Mouse (Mus musculus): ENCODE data around the gene Nkx2-3. TPM values are rescaled to one million over a fixed set of nuclear protein-coding genes. Genes with fewer than 3 reads are reported as not detected.

Nkx2-3 gene
- total RNA-seq, 2 experiments from 2014 or later = not detected

GRCm38 (mm10) chr19:43604492-43605120, 7.5 kb upstream of the Nkx2-3 start:
- DNase-seq (ENCODE audit: extremely low spot score in 1 of 2, low spot score in 1 of 2) = no peak

GRCm38 (mm10) chr19:43605666-43606551, 6.2 kb upstream of the Nkx2-3 start:
- DNase-seq (ENCODE audit: extremely low spot score in 1 of 2, low spot score in 1 of 2) = no peak

- no peak for DNase-seq (ENCODE audit: extremely low spot score in 1 of 2, low spot score in 1 of 2)
Observed at GRCm38 (mm10) chr19:43606552-43607530, 5.3 kb upstream of the Nkx2-3 start.

- no peak for DNase-seq (ENCODE audit: extremely low spot score in 1 of 2, low spot score in 1 of 2)
Observed at GRCm38 (mm10) chr19:43607842-43608680, 4.1 kb upstream of the Nkx2-3 start.

GRCm38 (mm10) chr19:43608711-43609457, 3.2 kb upstream of the Nkx2-3 start:
- DNase-seq (ENCODE audit: extremely low spot score in 1 of 2, low spot score in 1 of 2) = no peak

GRCm38 (mm10) chr19:43609458-43610330, 2.4 kb upstream of the Nkx2-3 start:
- DNase-seq (ENCODE audit: extremely low spot score in 1 of 2, low spot score in 1 of 2) = no peak

- no peak for DNase-seq (ENCODE audit: extremely low spot score in 1 of 2, low spot score in 1 of 2)
Observed at GRCm38 (mm10) chr19:43610341-43610848, 1.7 kb upstream of the Nkx2-3 start.

GRCm38 (mm10) chr19:43611110-43611509, 1.0 kb upstream of the Nkx2-3 start:
- DNase-seq (ENCODE audit: extremely low spot score in 1 of 2, low spot score in 1 of 2) = no peak

- DNase-seq (ENCODE audit: extremely low spot score in 1 of 2, low spot score in 1 of 2) = no peak
Observed at GRCm38 (mm10) chr19:43611561-43611960, 564 bp upstream of the Nkx2-3 start.

GRCm38 (mm10) chr19:43612501-43612971, 411 bp downstream of the Nkx2-3 start:
- DNase-seq (ENCODE audit: extremely low spot score in 1 of 2, low spot score in 1 of 2) = no peak

GRCm38 (mm10) chr19:43613293-43614130, 1.4 kb downstream of the Nkx2-3 start:
- no peak for DNase-seq (ENCODE audit: extremely low spot score in 1 of 2, low spot score in 1 of 2)

- no peak for DNase-seq (ENCODE audit: extremely low spot score in 1 of 2, low spot score in 1 of 2)
Observed at GRCm38 (mm10) chr19:43614341-43615073, 2.4 kb downstream of the Nkx2-3 start.

GRCm38 (mm10) chr19:43615074-43615445, 2.9 kb downstream of the Nkx2-3 start:
- no peak for DNase-seq (ENCODE audit: extremely low spot score in 1 of 2, low spot score in 1 of 2)

- no peak for DNase-seq (ENCODE audit: extremely low spot score in 1 of 2, low spot score in 1 of 2)
Observed at GRCm38 (mm10) chr19:43615571-43616414, 3.7 kb downstream of the Nkx2-3 start.

GRCm38 (mm10) chr19:43616415-43616861, 4.3 kb downstream of the Nkx2-3 start:
- DNase-seq (ENCODE audit: extremely low spot score in 1 of 2, low spot score in 1 of 2) = no peak

Measured in layer of hippocampus, postnatal 25 days (tissue).